Mouse (Mus musculus): Measurements from ENCODE around the gene Zfp286. TPM values are rescaled to one million over a fixed set of nuclear protein-coding genes. Genes with fewer than 3 reads are reported as not detected.

Gene Zfp286
- polyA plus RNA-seq, 1 experiment from 2014 or later, result 0.69 TPM

- TF ChIP-seq EP300 (IDR thresholded peaks at IDR 0.05; ENCODE audit: low read depth) (no peak), CTCF (IDR thresholded peaks at IDR 0.05; ENCODE audit: low read depth) (no peak)
- no peak overlapping the region for H3K4me2 ChIP-seq (ENCODE audit: low read depth, low read length)
- no peaks in the 10 kb centered on the region for H3K27me3 ChIP-seq (ENCODE audit: insufficient read depth, low read length)
- ATAC-seq, result no peak
- H3K4me3 ChIP-seq (ENCODE audit: low read depth, low read length), result no peak overlapping the region
- no peak overlapping the region for H3K9ac ChIP-seq (replicated peaks)
- no peaks in the 10 kb centered on the region for H3K9me3 ChIP-seq (ENCODE audit: low read length)
- no peak overlapping the region for H3K27ac ChIP-seq (ENCODE audit: low read depth)
- 73% methylated on average over 6 of the region's 6 CpGs for WGBS (ENCODE audit: insufficient replicate concordance)
- no peaks in the 10 kb centered on the region for H3K36me3 ChIP-seq (replicated peaks; ENCODE audit: insufficient read depth, low read length)
- no peaks in the 10 kb centered on the region for H3K4me1 ChIP-seq (ENCODE audit: insufficient read depth)
- DNase-seq, result no peak
Observed at GRCm38 (mm10) chr11:62812268-62812667, 23.0 kb upstream of the Zfp286 start.

DNA sequence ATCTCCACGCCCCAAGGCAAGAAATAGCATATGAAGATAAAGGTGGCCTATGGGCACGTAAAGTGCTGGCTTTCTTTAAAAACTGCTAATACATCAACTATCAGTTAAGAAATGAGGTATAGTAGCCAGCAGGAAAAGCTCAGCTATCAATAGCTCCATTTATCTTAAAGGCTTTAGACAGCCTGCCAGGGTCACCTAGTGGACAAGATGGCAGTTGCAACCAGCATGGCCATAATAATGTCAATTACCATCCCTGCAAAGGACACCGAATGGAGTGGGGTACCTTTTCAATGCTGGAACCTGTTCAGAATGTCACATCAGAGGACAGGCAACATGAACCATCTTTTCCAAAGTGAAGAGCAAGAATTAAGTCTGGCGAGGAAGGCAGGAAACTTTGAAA is 19.9 kb upstream of the Zfp286 start:
- DNase-seq, result no peak
- WGBS (ENCODE audit: insufficient replicate concordance), result 59% methylated on average over 4 of the region's 4 CpGs
- Histone ChIP-seq H3K9me3 (ENCODE audit: low read length) (no peaks in the 10 kb centered on the region), H3K4me3 (ENCODE audit: low read depth, low read length) (no peak overlapping the region), H3K9ac (replicated peaks) (no peak overlapping the region), H3K4me2 (ENCODE audit: low read depth, low read length) (no peak overlapping the region), H3K4me1 (ENCODE audit: insufficient read depth) (no peaks in the 10 kb centered on the region), H3K27me3 (ENCODE audit: insufficient read depth, low read length) (no peaks in the 10 kb centered on the region), H3K36me3 (replicated peaks; ENCODE audit: insufficient read depth, low read length) (no peaks in the 10 kb centered on the region), H3K27ac (ENCODE audit: low read depth) (no peak overlapping the region)
- ATAC-seq, result no peak
- TF ChIP-seq EP300 (IDR thresholded peaks at IDR 0.05; ENCODE audit: low read depth), result no peak
- peak; percentile 63 for TF ChIP-seq CTCF (IDR thresholded peaks at IDR 0.05; ENCODE audit: low read depth)

DNA sequence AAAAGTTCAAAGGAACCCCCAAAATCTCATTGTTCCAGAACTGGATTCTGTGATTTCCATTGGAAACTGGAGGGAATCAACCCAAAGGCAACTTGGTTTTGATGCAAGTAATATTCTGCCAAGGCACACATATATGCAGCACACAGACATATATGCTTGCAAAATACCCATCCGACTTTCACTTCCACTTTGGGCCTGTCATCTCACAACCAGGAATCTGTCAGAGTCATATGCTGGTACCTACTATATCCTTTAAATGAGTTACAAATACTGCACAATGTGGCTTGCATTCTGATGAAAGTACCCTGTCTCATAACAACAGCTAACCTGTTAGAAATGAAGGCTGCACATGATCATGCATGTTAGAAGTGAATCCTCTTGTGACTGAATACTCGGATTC is 18.7 kb upstream of the Zfp286 start:
- H3K4me2 ChIP-seq (ENCODE audit: low read depth, low read length), result no peak overlapping the region
- TF ChIP-seq CTCF (IDR thresholded peaks at IDR 0.05; ENCODE audit: low read depth), result no peak
- no peak for TF ChIP-seq EP300 (IDR thresholded peaks at IDR 0.05; ENCODE audit: low read depth)
- H3K9me3 ChIP-seq (ENCODE audit: low read length), result no peaks in the 10 kb centered on the region
- H3K9ac ChIP-seq (replicated peaks), result no peak overlapping the region
- no peaks in the 10 kb centered on the region for H3K4me1 ChIP-seq (ENCODE audit: insufficient read depth)
- no peaks in the 10 kb centered on the region for H3K36me3 ChIP-seq (replicated peaks; ENCODE audit: insufficient read depth, low read length)
- H3K27ac ChIP-seq (ENCODE audit: low read depth), result no peak overlapping the region
- no peaks in the 10 kb centered on the region for H3K27me3 ChIP-seq (ENCODE audit: insufficient read depth, low read length)
- DNase-seq (no peak), ATAC-seq (no peak)
- WGBS (ENCODE audit: insufficient replicate concordance), result 70% methylated on average over 2 of the region's 2 CpGs
- H3K4me3 ChIP-seq (ENCODE audit: low read depth, low read length), result no peak overlapping the region

DNA sequence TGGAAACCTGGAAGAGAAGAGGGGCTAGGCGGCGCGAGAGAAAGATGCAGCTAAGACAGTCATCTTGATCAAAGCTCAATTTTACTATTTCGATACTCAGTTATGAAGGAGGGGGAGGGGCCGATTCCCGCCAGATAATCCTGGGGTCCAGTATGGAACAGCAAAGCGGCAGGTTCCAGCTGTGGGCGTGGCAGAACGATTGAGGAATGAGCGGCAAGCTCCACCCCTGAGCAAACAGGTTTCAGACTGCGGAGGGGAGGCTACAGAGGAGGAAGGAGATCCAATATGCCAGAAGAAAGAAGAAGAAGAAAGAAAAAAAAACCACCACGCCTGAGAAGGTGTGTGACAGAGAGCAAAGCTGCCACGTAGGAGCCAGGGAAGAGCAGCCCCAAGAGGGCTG is 14.9 kb upstream of the Zfp286 start:
- 48% methylated on average over 13 of the region's 13 CpGs for WGBS (ENCODE audit: insufficient replicate concordance)
- H3K36me3 ChIP-seq (replicated peaks; ENCODE audit: insufficient read depth, low read length), result no peaks in the 10 kb centered on the region
- DNase-seq (no peak), ATAC-seq (no peak)
- H3K4me3 ChIP-seq (ENCODE audit: low read depth, low read length), result no peak overlapping the region
- TF ChIP-seq EP300 (IDR thresholded peaks at IDR 0.05; ENCODE audit: low read depth) (no peak), CTCF (IDR thresholded peaks at IDR 0.05; ENCODE audit: low read depth) (no peak)
- no peak overlapping the region for H3K4me2 ChIP-seq (ENCODE audit: low read depth, low read length)
- 0 out of 2 replicates have a peak, but pooled peaks cover 3% of the 10 kb centered on the region for H3K9me3 ChIP-seq (ENCODE audit: low read length)
- H3K9ac ChIP-seq (replicated peaks), result no peak overlapping the region
- no peaks in the 10 kb centered on the region for H3K4me1 ChIP-seq (ENCODE audit: insufficient read depth)
- H3K27me3 ChIP-seq (ENCODE audit: insufficient read depth, low read length), result no peaks in the 10 kb centered on the region
- no peak overlapping the region for H3K27ac ChIP-seq (ENCODE audit: low read depth)

DNA sequence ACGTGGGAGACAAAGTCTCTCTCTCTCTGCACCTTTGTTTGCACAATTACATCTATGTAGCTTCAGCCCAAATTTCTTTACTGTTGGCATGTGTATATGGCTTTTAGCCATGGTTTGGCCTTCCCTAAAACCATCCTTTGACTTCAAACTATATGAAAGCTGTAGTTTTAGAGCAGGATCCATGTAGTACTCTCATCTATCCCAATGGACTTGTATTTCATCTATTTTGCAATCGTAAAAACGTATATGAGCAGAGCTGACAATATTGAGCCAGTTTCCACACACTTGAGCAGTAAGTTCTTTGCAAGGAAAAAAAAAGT is 315 bp upstream of the Zfp286 start:
- ATAC-seq (no peak), DNase-seq (no peak)
- H3K4me1 ChIP-seq (ENCODE audit: insufficient read depth), result peaks cover 10% of the 10 kb centered on the region
- peak overlapping the region; percentile 86 for H3K4me2 ChIP-seq (ENCODE audit: low read depth, low read length)
- H3K27me3 ChIP-seq (ENCODE audit: insufficient read depth, low read length), result 0 out of 2 replicates have a peak, but pooled peaks cover 3% of the 10 kb centered on the region
- H3K4me3 ChIP-seq (ENCODE audit: low read depth, low read length), result peak overlapping the region; percentile 48
- no peak overlapping the region for H3K27ac ChIP-seq (ENCODE audit: low read depth)
- WGBS (ENCODE audit: insufficient replicate concordance), result 55% methylated on average over 3 of the region's 3 CpGs
- H3K36me3 ChIP-seq (replicated peaks; ENCODE audit: insufficient read depth, low read length), result no peaks in the 10 kb centered on the region
- TF ChIP-seq EP300 (IDR thresholded peaks at IDR 0.05; ENCODE audit: low read depth) (no peak), CTCF (IDR thresholded peaks at IDR 0.05; ENCODE audit: low read depth) (no peak)
- no peaks in the 10 kb centered on the region for H3K9me3 ChIP-seq (ENCODE audit: low read length)
- peak overlapping the region; percentile 7; the same call in 1 of the 2 replicates for H3K9ac ChIP-seq (replicated peaks)

DNA sequence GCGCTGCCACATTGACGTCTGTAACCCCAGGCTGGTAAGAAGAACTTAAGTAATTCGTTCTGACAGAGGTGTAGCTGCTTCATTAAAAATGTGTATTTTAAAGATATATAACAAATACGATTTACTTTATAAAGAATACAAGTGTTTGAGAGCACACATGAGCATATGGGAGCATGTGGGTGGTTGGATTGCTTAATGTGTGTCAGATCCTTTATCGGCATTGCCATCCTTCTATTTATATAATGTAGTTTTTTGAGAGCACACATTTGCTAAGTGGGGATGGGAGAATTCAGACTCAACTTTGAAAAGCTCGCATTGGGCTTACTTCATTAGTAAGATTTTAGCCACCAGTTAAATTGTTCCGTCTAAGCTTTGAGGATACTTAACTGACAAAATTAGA is 12.8 kb downstream of the Zfp286 start:
- DNase-seq (no peak), ATAC-seq (no peak)
- no peak overlapping the region for H3K9ac ChIP-seq (replicated peaks)
- no peak for TF ChIP-seq EP300 (IDR thresholded peaks at IDR 0.05; ENCODE audit: low read depth)
- TF ChIP-seq CTCF (IDR thresholded peaks at IDR 0.05; ENCODE audit: low read depth), result no peak
- H3K27me3 ChIP-seq (ENCODE audit: insufficient read depth, low read length), result no peaks in the 10 kb centered on the region
- H3K4me3 ChIP-seq (ENCODE audit: low read depth, low read length), result no peak overlapping the region
- H3K4me2 ChIP-seq (ENCODE audit: low read depth, low read length), result no peak overlapping the region
- 84% methylated on average over 7 of the region's 7 CpGs for WGBS (ENCODE audit: insufficient replicate concordance)
- H3K27ac ChIP-seq (ENCODE audit: low read depth), result no peak overlapping the region
- no peaks in the 10 kb centered on the region; the same call in 1 of the 2 replicates for H3K36me3 ChIP-seq (replicated peaks; ENCODE audit: insufficient read depth, low read length)
- peaks cover 26% of the 10 kb centered on the region for H3K9me3 ChIP-seq (ENCODE audit: low read length)
- H3K4me1 ChIP-seq (ENCODE audit: insufficient read depth), result no peaks in the 10 kb centered on the region

Measured in liver, postnatal 0 days (tissue).